Mouse (Mus musculus): ENCODE data around the gene Ppp4r4. TPM values are rescaled to one million over a fixed set of nuclear protein-coding genes. Genes with fewer than 3 reads are reported as not detected.

Gene Ppp4r4
- 3.9 TPM for polyA plus RNA-seq (2014; fragmentation: Illumina TruSeq; extraction: RNeasy Lipid Tissue Mini Kit (QIAGEN cat#74804); ENCODE audit: low read depth, low replicate concordance)

DNA sequence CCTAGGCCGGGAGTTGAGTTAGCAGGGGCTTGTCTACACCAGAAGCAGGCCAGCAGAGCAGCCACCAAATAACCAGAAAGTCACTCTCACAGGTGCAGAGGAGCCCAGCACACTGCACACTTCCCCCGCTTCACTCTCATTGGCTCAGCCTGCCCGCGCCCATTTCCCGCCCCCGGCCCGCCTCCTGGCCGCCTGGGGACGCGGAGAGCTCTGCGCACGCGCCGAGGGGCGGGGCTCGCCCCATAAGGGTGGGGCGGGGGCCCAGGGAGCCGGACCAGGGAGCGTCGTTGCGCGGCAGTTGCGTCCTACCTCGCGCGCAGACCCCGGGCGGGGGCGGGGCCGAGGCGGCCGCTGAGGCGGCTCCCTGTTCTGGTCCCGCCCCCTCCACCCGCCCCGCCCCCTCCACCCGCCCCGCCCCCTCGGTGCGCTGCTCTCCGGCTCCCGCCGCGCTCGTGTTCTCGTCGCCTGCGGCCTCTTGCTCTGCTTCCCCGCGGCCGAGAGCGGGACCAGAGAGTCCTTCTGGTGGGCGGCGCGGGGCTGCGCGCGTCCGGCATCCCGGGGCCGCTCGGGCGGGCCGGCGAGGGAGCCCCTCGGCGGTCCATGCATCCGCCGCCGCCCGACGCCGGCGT, at the start of gene Ppp4r4:
TSS of gene Ppp4r4 (plus strand) at position 264 of the 629 bp plus-strand sequence.

DNA sequence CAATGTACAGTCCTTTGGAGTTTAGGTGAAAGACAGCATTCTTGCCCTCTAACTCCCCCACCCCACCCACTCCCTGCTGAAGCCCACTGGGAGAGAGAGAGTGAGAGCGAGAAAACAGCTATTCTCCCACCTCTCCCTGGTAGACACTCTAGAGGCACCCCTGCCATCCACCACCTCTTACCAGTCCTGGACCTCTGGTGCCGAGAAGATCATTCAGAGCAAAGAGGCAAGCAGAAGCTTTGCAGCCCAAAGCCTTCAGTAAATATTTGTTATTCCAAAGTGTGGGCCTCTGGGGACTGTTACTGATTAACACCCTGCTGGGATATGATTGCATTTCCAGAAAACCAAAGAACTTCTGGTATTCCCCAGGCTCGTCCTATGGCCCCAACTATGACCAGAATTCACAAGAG, 99.1 kb downstream of the Ppp4r4 start, which contains the start of gene Serpina10:
TSS of gene Serpina10 (minus strand) at position 242 of the 410 bp plus-strand sequence.

DNA sequence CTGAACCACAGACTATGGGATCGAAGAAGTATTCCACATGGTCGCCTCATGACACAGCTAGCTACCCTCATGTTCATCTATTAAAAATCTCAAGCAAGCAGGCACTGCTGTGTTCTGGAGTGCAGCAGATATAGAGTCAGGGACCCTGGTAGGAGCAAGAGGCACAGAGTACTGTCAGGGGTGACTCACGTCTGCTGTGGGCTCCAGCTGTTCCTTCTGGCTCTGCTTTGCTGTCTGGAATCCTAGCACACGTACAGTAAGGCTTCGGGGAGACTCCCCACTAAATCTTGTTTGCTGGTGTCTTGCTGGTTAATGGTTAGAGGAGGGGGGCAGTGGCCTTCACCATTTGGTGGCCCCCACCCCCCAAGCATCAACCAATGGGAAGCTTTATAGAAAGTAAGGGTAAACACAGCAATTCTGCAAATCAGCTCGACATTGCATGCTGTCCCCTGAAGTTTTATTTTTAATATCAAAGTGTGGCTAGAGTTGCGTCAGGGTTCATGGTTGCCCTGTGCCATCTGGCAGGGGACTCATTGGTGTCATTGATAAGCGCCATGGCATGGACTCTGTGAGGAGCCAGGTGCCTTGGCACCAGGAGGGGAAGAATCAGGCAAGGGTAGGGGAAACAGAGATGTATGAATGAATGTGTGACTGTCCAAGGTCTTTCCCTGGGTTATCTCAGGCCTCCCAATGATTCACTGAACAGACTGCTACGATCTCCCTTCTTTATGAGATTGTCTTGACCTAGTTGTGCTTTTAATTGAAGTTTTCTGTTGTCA, 125.0 kb downstream of the Ppp4r4 start, which contains the start of gene Serpina6:
TSS of gene Serpina6 (minus strand) at position 365 of the 779 bp plus-strand sequence.

Other genes starting within 250 kb of the Ppp4r4 start
- 0.51 TPM for gene Fam181a, start 221.3 kb upstream of the Ppp4r4 start, polyA plus RNA-seq (2014; fragmentation: Illumina TruSeq; extraction: RNeasy Lipid Tissue Mini Kit (QIAGEN cat#74804); ENCODE audit: low read depth, low replicate concordance)
- gene Asb2, start 176.3 kb upstream of the Ppp4r4 start, polyA plus RNA-seq (2014; fragmentation: Illumina TruSeq; extraction: RNeasy Lipid Tissue Mini Kit (QIAGEN cat#74804); ENCODE audit: low read depth, low replicate concordance): 7.5 TPM
- gene Otub2, start 143.6 kb upstream of the Ppp4r4 start, polyA plus RNA-seq (2014; fragmentation: Illumina TruSeq; extraction: RNeasy Lipid Tissue Mini Kit (QIAGEN cat#74804); ENCODE audit: low read depth, low replicate concordance): 10.4 TPM
- gene 9330161L09Rik, start 124.5 kb upstream of the Ppp4r4 start, polyA plus RNA-seq (2014; fragmentation: Illumina TruSeq; extraction: RNeasy Lipid Tissue Mini Kit (QIAGEN cat#74804); ENCODE audit: low read depth, low replicate concordance): not detected
- gene Ddx24, start 106.5 kb upstream of the Ppp4r4 start, polyA plus RNA-seq (2014; fragmentation: Illumina TruSeq; extraction: RNeasy Lipid Tissue Mini Kit (QIAGEN cat#74804); ENCODE audit: low read depth, low replicate concordance): 65.3 TPM
- 292 TPM for gene Ifi27, start 98.1 kb upstream of the Ppp4r4 start, polyA plus RNA-seq (2014; fragmentation: Illumina TruSeq; extraction: RNeasy Lipid Tissue Mini Kit (QIAGEN cat#74804); ENCODE audit: low read depth, low replicate concordance)
- 1,280 TPM for gene Ifi27l2a, start 88.6 kb upstream of the Ppp4r4 start, polyA plus RNA-seq (2014; fragmentation: Illumina TruSeq; extraction: RNeasy Lipid Tissue Mini Kit (QIAGEN cat#74804); ENCODE audit: low read depth, low replicate concordance)
- gene Ifi27l2b, start 75.1 kb upstream of the Ppp4r4 start, polyA plus RNA-seq (2014; fragmentation: Illumina TruSeq; extraction: RNeasy Lipid Tissue Mini Kit (QIAGEN cat#74804); ENCODE audit: low read depth, low replicate concordance): not detected
- not detected for gene Serpina10, start 99.2 kb downstream of the Ppp4r4 start, polyA plus RNA-seq (2014; fragmentation: Illumina TruSeq; extraction: RNeasy Lipid Tissue Mini Kit (QIAGEN cat#74804); ENCODE audit: low read depth, low replicate concordance)
- not detected for gene Serpina6, start 124.9 kb downstream of the Ppp4r4 start, polyA plus RNA-seq (2014; fragmentation: Illumina TruSeq; extraction: RNeasy Lipid Tissue Mini Kit (QIAGEN cat#74804); ENCODE audit: low read depth, low replicate concordance)
- gene Serpina16, start 143.9 kb downstream of the Ppp4r4 start, polyA plus RNA-seq (2014; fragmentation: Illumina TruSeq; extraction: RNeasy Lipid Tissue Mini Kit (QIAGEN cat#74804); ENCODE audit: low read depth, low replicate concordance): 526 TPM
- gene Serpina1f, start 163.2 kb downstream of the Ppp4r4 start, polyA plus RNA-seq (2014; fragmentation: Illumina TruSeq; extraction: RNeasy Lipid Tissue Mini Kit (QIAGEN cat#74804); ENCODE audit: low read depth, low replicate concordance): 1,013 TPM
- gene Serpina1d, start 241.3 kb downstream of the Ppp4r4 start, polyA plus RNA-seq (2014; fragmentation: Illumina TruSeq; extraction: RNeasy Lipid Tissue Mini Kit (QIAGEN cat#74804); ENCODE audit: low read depth, low replicate concordance): 0.46 TPM

All from adipose tissue, adult 10 weeks (tissue).